Comparison of ENCODE assay signal across 9 mouse cellular contexts in the genomic region with DNA sequence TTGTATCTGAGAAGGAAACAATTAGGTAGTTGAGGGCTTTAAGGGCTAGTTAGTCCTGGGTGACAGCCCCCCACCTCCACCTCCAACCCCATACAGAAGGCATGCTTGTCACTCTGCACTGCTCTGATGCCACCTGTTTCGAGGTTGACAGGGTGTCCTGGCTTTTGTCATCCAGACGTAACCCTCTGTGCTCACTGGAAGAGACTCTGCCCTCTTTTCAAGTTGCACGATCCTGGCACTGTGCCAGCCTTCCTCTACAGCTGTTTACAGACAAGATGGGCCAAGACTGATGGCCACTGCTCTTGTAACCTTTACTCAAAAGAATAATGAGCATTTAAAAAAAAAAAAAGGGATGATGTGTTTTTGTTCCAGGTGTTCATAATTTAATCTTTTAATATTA. TPM values are rescaled to one million over a fixed set of nuclear protein-coding genes. Genes with fewer than 3 reads are reported as not detected.
DNase-seq lines count a peak whose midpoint lies in the region; ATAC-seq and TF ChIP-seq lines count a peak whose summit lies in the region.
"Had no signal": no experiment of that assay in that cellular context is flagged by ENCODE, and none has a peak within 500 bp of the region (broad histone marks: within the 10 kb centered on the region; RNA-seq: fewer than 3 reads in every experiment).

No protein-coding gene starts in this region.

- no peak overlapping the region for H3K9ac ChIP-seq in midbrain, postnatal 0 days (replicated peaks; ENCODE audit: low read length, poor library complexity, severe bottlenecking)

- no peaks in the 10 kb centered on the region for H3K9me3 ChIP-seq in midbrain, postnatal 0 days (ENCODE audit: low read length)

- H3K4me2 ChIP-seq in midbrain, postnatal 0 days (ENCODE audit: low read depth, low read length, poor library complexity, severe bottlenecking): no peak overlapping the region

- H3K27me3 ChIP-seq in midbrain, postnatal 0 days (ENCODE audit: insufficient read depth, low read length): 0 out of 2 replicates have a peak, but pooled peaks cover 4% of the 10 kb centered on the region

- DNase-seq in gastrocnemius, adult 2 months: peak; percentile 60
- DNase-seq in gastrocnemius, adult 18-20 months (ENCODE audit: low spot score): no peak
- DNase-seq in thymus, adult 18-20 months: peak; percentile 37 to 58
- DNase-seq in thymus, postnatal 0 days (ENCODE audit: low spot score): no peak
- peak; percentile 77 for DNase-seq in kidney, postnatal 10 days
- peak; percentile 54 to 69 for DNase-seq in thymus, postnatal 36 days
- DNase-seq in midbrain, postnatal 0 days (ENCODE audit: low spot score): no peak
- no peak for DNase-seq in embryo, embryonic 10 days (ENCODE audit: low spot score)

- ATAC-seq in midbrain, postnatal 0 days (ENCODE audit: low FRiP score): no peak

- intact Hi-C loops in gastrocnemius, adult 2 months (cut with DNase I): no loop called here

- peaks cover 27% of the 10 kb centered on the region for H3K36me3 ChIP-seq in midbrain, postnatal 0 days (ENCODE audit: insufficient read depth, low read length)

- H3K4me1 ChIP-seq in midbrain, postnatal 0 days (ENCODE audit: insufficient read depth, low read length): peaks cover 4% of the 10 kb centered on the region; the same call in 1 of the 2 replicates

- no peak overlapping the region for H3K27ac ChIP-seq in gastrocnemius, adult 2 months
- no peak overlapping the region for H3K27ac ChIP-seq in midbrain, postnatal 0 days (ENCODE audit: low read depth, low read length)

- TF ChIP-seq CTCF in gastrocnemius, adult 2 months (IDR thresholded peaks at IDR 0.05): no peak
- TF ChIP-seq CTCF in midbrain, postnatal 0 days (IDR thresholded peaks at IDR 0.05): no peak

- 45% methylated on average over 3 of the region's 3 CpGs for WGBS in midbrain, postnatal 0 days

- H3K4me3 ChIP-seq in gastrocnemius, adult 2 months: no peak overlapping the region
- no peak overlapping the region for H3K4me3 ChIP-seq in midbrain, postnatal 0 days (ENCODE audit: low read depth, low read length)

RNA-seq across cellular contexts. Expression of a gene that starts 2.9 kb away (rescaled TPM):
- under 1 TPM in 1 of 2 experiments, not detected in 1; 0.08 TPM for total RNA-seq in gastrocnemius, adult 2 months (2021)
- total RNA-seq in gastrocnemius, adult 18-20 months (2021): under 1 TPM in 1 of 2 experiments, not detected in 1; 0.43 TPM
- 0.40 and 0.42 TPM in 2 replicates for polyA plus RNA-seq in thymus, postnatal 0 days (2015; fragmentation: Nextera tagmentation; extraction: Ambion mirVana)
- total RNA-seq in midbrain, postnatal 0 days (2014; rRNA removed): 16.2 and 23.2 TPM in 2 replicates
- 12.5 and 14.1 TPM in 2 replicates for polyA plus RNA-seq in midbrain, postnatal 0 days (2015; fragmentation: Nextera tagmentation; extraction: Ambion mirVana)
- total RNA-seq: CH12.LX had no signal

RNA-seq across cellular contexts. Expression of a gene that starts 22.0 kb away (rescaled TPM):
- 10 to 100 TPM; 25.2 to 25.9 TPM for total RNA-seq in gastrocnemius, adult 2 months (2021)
- 10 to 100 TPM; 17.1 to 18.9 TPM for total RNA-seq in gastrocnemius, adult 18-20 months (2021)
- polyA plus RNA-seq in thymus, postnatal 0 days (2015; fragmentation: Nextera tagmentation; extraction: Ambion mirVana): 30.9 and 36.4 TPM in 2 replicates
- total RNA-seq in midbrain, postnatal 0 days (2014; rRNA removed): 221 and 264 TPM in 2 replicates
- polyA plus RNA-seq in midbrain, postnatal 0 days (2015; fragmentation: Nextera tagmentation; extraction: Ambion mirVana): 94.0 and 104 TPM in 2 replicates

RNA-seq across cellular contexts. Expression of a gene that starts 34.7 kb away (rescaled TPM):
- 10 to 100 TPM; 21.6 to 28.3 TPM for total RNA-seq in gastrocnemius, adult 2 months (2021)
- total RNA-seq in gastrocnemius, adult 18-20 months (2021): 10 to 100 TPM; 23.4 to 30.2 TPM
- polyA plus RNA-seq in thymus, postnatal 0 days (2015; fragmentation: Nextera tagmentation; extraction: Ambion mirVana): 59.8 and 68.0 TPM in 2 replicates
- total RNA-seq in midbrain, postnatal 0 days (2014; rRNA removed): 47.8 and 54.4 TPM in 2 replicates
- 58.2 and 61.1 TPM in 2 replicates for polyA plus RNA-seq in midbrain, postnatal 0 days (2015; fragmentation: Nextera tagmentation; extraction: Ambion mirVana)

RNA-seq across cellular contexts. Expression of a gene that starts 44.4 kb away (rescaled TPM):
- 10 to 100 TPM; 15.8 to 16.0 TPM for total RNA-seq in gastrocnemius, adult 2 months (2021)
- total RNA-seq in gastrocnemius, adult 18-20 months (2021): 10 to 100 TPM; 15.3 to 17.1 TPM
- polyA plus RNA-seq in thymus, postnatal 0 days (2015; fragmentation: Nextera tagmentation; extraction: Ambion mirVana): 79.7 and 81.0 TPM in 2 replicates
- total RNA-seq in midbrain, postnatal 0 days (2014; rRNA removed): 59.3 and 65.5 TPM in 2 replicates
- polyA plus RNA-seq in midbrain, postnatal 0 days (2015; fragmentation: Nextera tagmentation; extraction: Ambion mirVana): 57.1 and 64.1 TPM in 2 replicates

Comparison
In these comparisons a context has a peak if more than half of its experiments do, and no peak if none do; other contexts are left out.
1. DNase-seq: peak in gastrocnemius, adult 2 months (single experiment), thymus, adult 18-20 months (2 of 2), kidney, postnatal 10 days (single experiment) and thymus, postnatal 36 days (2 of 2); none in gastrocnemius, adult 18-20 months (single experiment), thymus, postnatal 0 days (single experiment), midbrain, postnatal 0 days (single experiment) and embryo, embryonic 10 days (single experiment).
2. RNA of a gene that starts 2.9 kb away (total RNA-seq): 16.2 to 23.2 TPM in midbrain, postnatal 0 days; 0.43 TPM in gastrocnemius, adult 18-20 months and 0.08 TPM in gastrocnemius, adult 2 months; every median in the first group is over 10 times any median in the second.